Mouse (Mus musculus) urinary bladder, postnatal 10 days (tissue): Measurements from ENCODE around the gene Krt13.
A peak's percentile ranks its signal among the peaks of the same experiment; 100 is the strongest.

ENCODE experiments used
- DNase-seq: peaks from one replicate; pipeline ENCODE4 v3.0.0; 2022; ENCODE audit warnings: low spot score

Gene Krt13

DNA sequence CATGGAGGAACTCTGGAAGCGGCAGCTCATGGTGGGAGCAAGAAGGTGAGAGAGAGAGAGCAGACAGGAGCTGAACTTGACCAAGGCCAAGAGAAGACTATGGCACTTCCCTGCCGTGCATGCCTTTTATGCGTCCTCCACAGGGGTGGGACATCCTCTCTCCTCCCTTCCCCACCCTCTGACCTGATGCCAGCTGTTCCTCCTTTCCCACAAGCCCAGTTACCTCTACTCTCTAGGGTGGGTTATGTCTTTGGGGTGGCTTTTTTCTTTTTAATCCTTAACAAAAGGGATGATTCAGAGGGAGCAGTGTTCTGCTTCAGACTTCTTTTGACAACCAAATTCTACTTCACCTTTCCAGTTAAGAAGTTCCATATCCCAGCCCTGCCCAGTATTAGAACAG, at the start of gene Krt13:
Gene Krt13 (minus strand): TSS at position 101 of the 400 bp plus-strand sequence.
- no peak for DNase-seq

DNA sequence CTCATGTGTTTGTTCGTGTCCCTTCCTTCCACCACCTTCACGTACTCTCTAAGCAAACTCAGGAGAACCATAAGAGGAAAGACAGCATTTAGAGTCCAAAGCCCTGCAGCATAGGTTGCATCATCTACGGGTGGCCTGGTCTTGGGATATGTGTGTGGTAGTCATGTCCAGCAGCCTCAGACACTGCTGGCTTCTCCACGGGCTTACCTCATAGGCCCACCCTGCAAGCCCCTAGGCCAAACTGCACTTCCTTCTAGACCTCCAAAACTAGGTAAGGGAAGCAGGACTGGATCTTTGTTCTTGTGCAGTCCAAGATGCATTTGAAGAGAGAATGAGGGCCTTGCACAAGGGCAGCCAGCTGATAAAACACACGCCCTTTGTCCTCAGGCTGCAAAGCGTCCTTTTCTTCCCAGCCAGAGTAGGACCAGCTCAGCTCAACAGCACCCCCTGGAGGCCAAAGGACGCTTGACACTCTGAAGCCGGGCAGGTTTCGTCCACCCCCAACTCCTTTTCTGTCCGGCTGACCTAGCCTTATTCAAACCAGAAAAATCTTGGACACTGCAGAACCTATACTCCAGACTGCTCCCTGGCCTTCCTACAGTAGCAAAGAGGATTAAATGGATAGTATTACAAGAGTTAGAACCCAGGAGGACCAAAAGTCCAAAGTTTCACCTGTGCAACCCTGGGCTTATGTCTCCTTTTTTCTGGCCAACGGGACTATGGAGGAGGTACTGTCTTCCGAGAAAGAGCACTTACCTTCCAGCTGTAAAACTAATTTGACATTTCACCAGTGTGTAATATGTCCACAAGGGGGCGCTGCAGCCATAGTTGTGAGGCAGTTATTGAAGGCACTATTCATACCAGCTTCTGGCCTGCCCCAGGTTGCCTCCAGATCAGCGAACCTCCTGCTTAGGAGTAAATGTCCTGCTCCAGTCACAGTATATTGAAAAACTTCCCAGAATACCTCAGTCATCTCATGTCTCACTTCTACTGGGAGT, 47.7 kb upstream of the Krt13 start:
- peak; percentile 68 for DNase-seq

DNA sequence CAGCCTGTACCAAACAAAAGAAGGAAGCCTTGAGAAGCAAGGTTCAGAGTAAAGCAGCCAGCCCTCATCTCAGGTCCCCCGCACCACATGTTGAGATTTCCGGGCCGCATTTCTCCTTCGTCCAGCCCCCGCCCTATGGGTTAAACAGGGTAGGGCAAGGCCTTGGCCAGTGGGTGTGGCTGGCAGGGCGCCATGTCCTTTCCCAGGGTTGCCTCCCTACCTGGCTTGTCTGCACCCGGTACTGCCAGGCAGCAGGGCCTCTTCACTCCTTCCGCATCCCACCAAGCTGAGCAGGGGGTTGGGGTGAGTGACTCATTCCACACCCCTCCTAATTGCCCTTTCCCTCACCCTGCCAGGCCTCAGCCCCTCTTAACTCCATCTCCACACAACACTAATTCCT, 46.7 kb upstream of the Krt13 start:
- peak; percentile 63 for DNase-seq

- no peak for DNase-seq
Measured at GRCm38 (mm10) chr11:100164392-100164791, 43.0 kb upstream of the Krt13 start.

DNA sequence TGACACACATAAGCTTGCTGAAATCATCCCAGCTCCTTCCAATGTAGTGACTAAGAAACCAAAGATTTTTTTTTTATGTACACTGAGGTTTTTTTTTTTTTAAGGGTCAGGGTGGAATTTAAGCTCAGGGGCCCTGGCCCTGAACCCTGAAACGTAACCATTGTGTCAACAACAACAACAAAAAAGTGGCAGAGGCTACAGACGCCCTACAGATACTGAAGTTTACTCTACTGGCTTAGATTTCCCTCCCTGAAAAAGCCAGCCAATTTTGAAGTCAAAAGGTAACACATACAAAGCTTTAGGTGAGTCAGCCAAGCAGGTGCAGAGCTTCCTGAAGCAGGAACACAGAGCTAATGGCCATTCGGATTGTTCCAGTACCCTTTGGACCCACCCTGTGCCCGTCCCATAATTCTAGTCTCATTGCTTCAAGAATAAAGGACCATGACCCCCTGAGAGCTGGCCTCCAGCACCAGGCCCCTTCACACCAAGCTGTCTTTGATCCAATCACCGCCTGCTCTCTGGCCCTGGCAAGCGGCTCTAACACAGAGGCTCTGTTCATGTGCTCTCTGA, 36.6 kb upstream of the Krt13 start:
- DNase-seq, result no peak

- DNase-seq, result no peak
Measured at GRCm38 (mm10) chr11:100157331-100157730, 36.0 kb upstream of the Krt13 start.

DNA sequence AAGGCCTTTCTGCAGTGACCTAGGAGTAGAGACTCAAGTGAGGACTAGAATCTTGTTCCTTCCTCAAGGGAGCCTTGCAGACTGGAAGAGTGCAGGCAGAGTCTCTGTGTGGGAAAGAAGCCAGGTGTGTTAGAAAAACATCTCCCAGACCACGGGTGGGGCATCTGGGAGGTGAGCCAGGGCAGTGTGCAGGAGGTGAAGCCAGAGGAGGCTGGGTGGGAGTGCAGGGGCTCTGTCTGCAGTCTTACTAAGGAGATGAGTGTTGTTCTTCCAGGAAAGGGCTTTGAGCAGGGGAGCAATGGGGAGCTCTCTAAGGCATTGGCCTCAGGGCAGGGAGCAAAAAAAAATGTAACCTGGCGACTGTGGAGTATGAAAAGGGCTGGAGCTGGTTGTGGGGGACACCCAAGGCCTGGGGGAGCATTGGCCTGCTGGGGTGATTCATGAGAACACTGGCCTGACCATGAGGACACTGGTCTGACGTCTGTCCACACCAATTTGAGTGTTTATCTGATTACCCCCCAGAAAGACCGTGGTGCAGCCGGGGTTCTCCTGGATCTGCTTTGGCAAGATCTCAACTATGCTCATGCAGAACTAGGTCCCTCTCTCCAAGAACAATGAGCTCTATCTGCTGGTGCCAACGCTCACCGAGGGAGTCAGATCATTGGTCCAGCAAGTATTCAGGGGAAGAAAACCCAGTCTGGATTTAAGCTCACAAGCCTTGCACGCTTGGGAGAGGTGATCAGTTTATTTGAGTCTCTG, 34.3 kb upstream of the Krt13 start:
- DNase-seq, result no peak

- no peak for DNase-seq
Measured at GRCm38 (mm10) chr11:100148615-100149330, 27.4 kb upstream of the Krt13 start, which contains the start of gene Krt19. Krt19 (minus strand) TSS chr11:100148665.

DNA sequence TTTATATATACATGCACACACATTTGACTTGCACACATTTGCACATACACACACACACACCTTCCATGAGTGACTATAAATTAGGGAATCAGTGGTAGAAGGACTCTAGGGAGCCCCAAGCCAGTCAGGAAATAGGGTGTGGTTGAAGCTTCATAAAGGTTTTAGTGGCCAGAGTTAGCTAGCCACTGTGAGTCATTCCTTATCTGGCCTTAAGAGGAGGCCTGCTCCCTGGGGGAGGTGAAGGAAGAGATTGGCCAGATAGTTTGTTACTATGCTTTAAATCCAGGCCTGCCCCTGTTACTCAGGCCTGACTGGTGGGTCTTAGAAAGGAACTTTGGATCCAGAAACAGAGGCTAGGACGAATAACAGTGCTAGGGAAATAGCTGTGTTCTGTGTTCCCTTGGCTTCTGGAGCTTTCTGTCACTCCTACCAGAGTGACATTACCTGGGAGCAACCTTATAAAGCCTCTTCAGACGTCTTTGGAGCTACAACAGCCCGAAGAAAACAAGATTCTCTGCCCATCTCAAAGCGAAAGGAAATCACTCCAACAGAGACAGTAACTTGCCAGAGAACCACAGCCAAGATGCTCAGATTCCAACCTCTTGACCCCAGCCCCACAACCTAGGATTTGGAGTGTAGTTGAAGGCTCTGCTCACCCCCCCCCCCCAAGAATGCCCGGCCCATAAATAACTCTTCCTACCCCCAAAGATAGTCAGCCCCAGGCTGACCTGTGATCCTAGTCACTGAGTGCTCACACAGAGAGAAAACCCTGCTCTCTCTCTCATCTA, 26.4 kb upstream of the Krt13 start:
- no peak for DNase-seq

GRCm38 (mm10) chr11:100145858-100146560, 24.6 kb upstream of the Krt13 start:
- no peak for DNase-seq

- no peak for DNase-seq
Measured at GRCm38 (mm10) chr11:100145104-100145503, 23.7 kb upstream of the Krt13 start.

DNA sequence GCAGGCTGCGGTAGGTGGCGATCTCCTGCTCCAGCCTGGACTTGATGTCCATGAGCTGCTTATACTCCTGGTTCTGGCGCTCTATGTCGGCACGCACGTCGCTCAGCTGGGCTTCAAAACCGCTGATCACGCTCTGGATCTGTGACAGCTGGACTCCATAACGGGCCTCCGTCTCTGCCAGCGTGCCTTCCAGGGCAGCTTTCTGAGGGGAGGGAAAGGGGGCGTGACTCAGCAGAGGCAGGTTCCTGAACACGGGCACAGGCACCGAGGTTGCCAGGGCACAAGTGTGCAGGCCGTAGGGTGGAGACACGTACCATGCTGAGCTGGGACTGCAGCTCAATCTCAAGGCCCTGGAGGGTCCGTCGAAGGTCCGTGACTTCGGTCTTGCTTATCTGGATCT, 19.6 kb upstream of the Krt13 start:
- DNase-seq, result no peak

GRCm38 (mm10) chr11:100139391-100139790, 18.0 kb upstream of the Krt13 start:
- DNase-seq, result no peak

- DNase-seq, result no peak
Measured at GRCm38 (mm10) chr11:100138809-100139208, 17.4 kb upstream of the Krt13 start.

DNA sequence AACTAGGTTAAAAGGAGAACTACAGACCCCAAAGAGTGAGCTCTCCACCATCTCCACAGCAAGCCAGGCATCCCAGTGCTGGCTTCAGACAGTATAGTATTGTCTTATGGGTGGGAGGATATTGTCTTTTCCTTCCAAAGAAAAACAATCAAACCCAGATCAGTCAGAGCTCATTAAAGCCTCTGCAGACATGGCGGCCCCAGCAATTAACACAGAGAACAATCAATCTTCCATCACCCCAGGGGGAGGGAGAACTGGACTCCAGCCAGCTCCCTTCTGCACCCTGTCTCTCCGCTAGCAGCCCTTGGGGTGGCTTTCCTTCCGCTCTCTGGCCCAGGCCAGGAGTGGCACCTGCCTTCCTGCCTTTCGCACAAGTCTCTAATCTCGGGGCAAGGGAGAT, 16.3 kb upstream of the Krt13 start:
- DNase-seq, result no peak

DNA sequence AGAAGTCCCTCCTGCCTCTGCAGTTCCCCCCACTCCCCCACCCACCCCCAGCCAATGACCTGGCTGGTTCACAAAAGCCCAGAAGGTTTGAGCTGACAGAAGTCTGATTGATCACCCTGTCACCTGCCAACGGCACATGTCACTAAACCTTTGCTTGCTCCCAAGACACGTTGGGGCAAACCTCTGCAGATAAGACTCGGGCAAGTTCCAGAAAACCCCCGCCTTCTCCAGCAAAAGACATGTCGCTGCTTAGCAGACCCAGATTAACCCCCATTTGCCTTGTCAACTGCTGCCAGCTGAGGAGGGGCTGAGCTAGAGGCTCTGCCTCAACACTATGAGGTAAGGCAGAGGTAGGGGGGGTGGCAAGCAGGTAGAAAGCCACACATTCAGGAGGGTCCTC, 15.2 kb upstream of the Krt13 start:
- DNase-seq, result no peak

DNA sequence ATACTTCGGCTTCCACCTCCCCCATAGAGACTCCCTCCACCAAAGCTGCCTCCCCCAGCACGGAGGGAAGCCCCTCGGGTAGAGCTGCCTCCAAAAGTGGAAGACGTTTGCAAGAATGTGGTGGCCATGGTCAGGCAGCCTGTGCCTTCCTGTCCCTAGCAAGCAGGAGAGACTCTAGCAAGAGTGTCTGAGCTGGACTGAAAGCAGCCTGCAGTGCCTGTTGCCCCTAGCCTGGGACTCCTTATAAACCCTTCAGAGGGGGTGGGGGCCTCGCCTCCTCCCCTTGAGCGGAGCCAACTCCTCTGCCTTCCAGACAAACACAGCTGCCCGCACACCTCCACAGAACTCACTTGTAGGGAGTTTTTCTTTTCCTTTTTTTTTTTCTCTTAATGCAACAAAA, 14.4 kb upstream of the Krt13 start, which contains the start of gene Krt15:
Gene Krt15 (minus strand): TSS at position 198 of the 400 bp plus-strand sequence.
- DNase-seq, result no peak

GRCm38 (mm10) chr11:100124901-100125300, 3.5 kb upstream of the Krt13 start:
- DNase-seq, result no peak

GRCm38 (mm10) chr11:100120331-100120730, 1.0 kb downstream of the Krt13 start:
- DNase-seq, result no peak

- no peak for DNase-seq
Measured at GRCm38 (mm10) chr11:100113742-100114029, 7.7 kb downstream of the Krt13 start.
